Comparison of ENCODE assay signal across 10 mouse cellular contexts in genomic region chr9:73121735-73122134, GRCm38 (mm10). TPM values are rescaled to one million over a fixed set of nuclear protein-coding genes. Genes with fewer than 3 reads are reported as not detected.
A peak's percentile ranks its signal among the peaks of the same experiment; 100 is the strongest.
DNase-seq lines count a peak whose midpoint lies in the region; ATAC-seq and TF ChIP-seq lines count a peak whose summit lies in the region.
"Had no signal": no experiment of that assay in that cellular context is flagged by ENCODE, and none has a peak within 500 bp of the region (broad histone marks: within the 10 kb centered on the region; RNA-seq: fewer than 3 reads in every experiment).

No protein-coding gene starts in this region.

- peaks cover 85% of the 10 kb centered on the region for H3K36me3 ChIP-seq in G1E (replicated peaks)

- intact Hi-C loops in left cerebral cortex, postnatal 14 days (cut with DNase I) = no loop called here
- intact Hi-C loops in left cerebral cortex, postnatal 4 days (cut with DNase I) = no loop called here

- peak; percentile 59; the same call in 1 of the 2 replicates for ATAC-seq in G1E (ENCODE audit: extremely low read depth, insufficient number of reproducible peaks, low FRiP score, poor library complexity, severe bottlenecking)

- TF ChIP-seq CTCF in G1E (IDR thresholded peaks at IDR 0.05; ENCODE audit: low read depth, low read length) = peak; percentile 38; the same call in 1 of the 2 replicates

- H3K4me1 ChIP-seq in G1E (ENCODE audit: insufficient read depth, low read depth, low read length) = peaks cover 6% of the 10 kb centered on the region; the same call in 1 of the 2 replicates
- H3K4me1 ChIP-seq: limb, embryonic 13.5 days had no signal

- H3K4me3 ChIP-seq in G1E (ENCODE audit: low read depth, low read length) = no peak overlapping the region
- H3K4me3 ChIP-seq: limb, embryonic 13.5 days had no signal

- no peaks in the 10 kb centered on the region for H3K27me3 ChIP-seq in G1E (ENCODE audit: insufficient read depth, low read length)
- H3K27me3 ChIP-seq: limb, embryonic 13.5 days had no signal

- DNase-seq in cerebellum, postnatal 36 days = peak; percentile 9 to 21
- DNase-seq in cerebellum, adult 8-10 months = no peak
- DNase-seq in left cerebral cortex, postnatal 14 days (ENCODE audit: low spot score in 2 of 2) = peak; percentile 40 to 47
- no peak for DNase-seq in left cerebral cortex, postnatal 4 days
- no peak for DNase-seq in G1E (ENCODE audit: low spot score)
- DNase-seq in lung, postnatal 14 days = peak; percentile 17
- no peak for DNase-seq in Muller cell, postnatal 12 days (ENCODE audit: inconsistent ontology term)
- no peak for DNase-seq in adrenal gland, postnatal 4 days (ENCODE audit: low spot score in 2 of 2)

- H3K9me3 ChIP-seq in G1E (replicated peaks) = no peaks in the 10 kb centered on the region
- H3K9me3 ChIP-seq: limb, embryonic 13.5 days had no signal

RNA-seq across cellular contexts. Expression of gene Rsl24d1, which starts 8.5 kb away (rescaled TPM):
- total RNA-seq in left cerebral cortex, postnatal 14 days (2021) = 10 to 100 TPM; 51.8 to 56.9 TPM
- total RNA-seq in left cerebral cortex, postnatal 4 days (2021) = 10 to 100 TPM; 60.7 to 61.5 TPM
- total RNA-seq in G1E (2014; fragmentation: Nextera tagmentation) = 105 and 123 TPM in 2 replicates
- total RNA-seq in G1E (2017) = 187 and 256 TPM in 2 replicates
- 10.0 and 35.4 TPM in 2 replicates for polyA plus RNA-seq in G1E (2012)
- total RNA-seq in adrenal gland, postnatal 4 days (2021) = 10 to 100 TPM; 71.7 to 73.9 TPM

RNA-seq across cellular contexts. Expression of gene Gm20509, which starts 19.5 kb away (rescaled TPM):
- not detected for total RNA-seq in left cerebral cortex, postnatal 14 days (2021)
- total RNA-seq in left cerebral cortex, postnatal 4 days (2021) = not detected
- total RNA-seq in G1E (2014; fragmentation: Nextera tagmentation) (not detected in 2 replicates), G1E (2017) (not detected in 2 replicates)
- not detected in 2 replicates for polyA plus RNA-seq in G1E (2012)
- total RNA-seq in adrenal gland, postnatal 4 days (2021) = not detected
- polyA plus RNA-seq: frontal cortex, adult 2 months; limb, embryonic 13.5 days had no signal

RNA-seq across cellular contexts. Expression of gene Khdc3, which starts 20.1 kb away (rescaled TPM):
- total RNA-seq in left cerebral cortex, postnatal 14 days (2021) = 1 to 10 TPM; 1.2 to 1.4 TPM
- total RNA-seq in left cerebral cortex, postnatal 4 days (2021) = 1 to 10 TPM in 1 of 2 experiments, under 1 TPM in 1; 0.83 to 1.5 TPM
- not detected in 2 replicates for total RNA-seq in G1E (2014; fragmentation: Nextera tagmentation)
- 0.98 and 1.3 TPM in 2 replicates for total RNA-seq in G1E (2017)
- 0.05 TPM in 1 of 2 replicates, not detected in the other for polyA plus RNA-seq in G1E (2012)
- 1 to 10 TPM; 1.3 to 1.5 TPM for total RNA-seq in adrenal gland, postnatal 4 days (2021)

Comparison
In these comparisons a context has a peak if more than half of its experiments do, and no peak if none do; other contexts are left out.
1. DNase-seq: peak in cerebellum, postnatal 36 days (2 of 2), left cerebral cortex, postnatal 14 days (2 of 2) and lung, postnatal 14 days (single experiment); none in cerebellum, adult 8-10 months (single experiment), left cerebral cortex, postnatal 4 days (single experiment), G1E (single experiment), Muller cell, postnatal 12 days (single experiment) and adrenal gland, postnatal 4 days (0 of 2).